ENCODE assay signal across 9 mouse cellular contexts in the genomic region with DNA sequence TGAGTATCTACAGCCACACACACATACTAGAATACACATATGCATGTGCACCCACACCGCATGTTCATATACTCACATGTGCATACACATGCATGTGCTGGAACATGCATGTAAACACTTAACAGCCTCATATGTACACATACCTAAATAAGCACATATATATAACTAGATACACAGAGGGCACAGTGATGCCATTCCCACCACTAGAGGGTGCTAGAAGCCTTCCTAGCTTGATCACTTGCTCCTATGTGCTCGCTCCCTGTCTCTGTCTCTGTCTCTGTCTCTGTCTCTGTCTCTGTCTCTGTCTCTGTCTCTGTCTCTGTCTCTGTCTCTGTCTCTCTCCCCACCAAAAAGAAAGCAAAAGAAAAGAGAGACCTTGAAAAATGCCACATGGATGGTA. TPM values are rescaled to one million over a fixed set of nuclear protein-coding genes. Genes with fewer than 3 reads are reported as not detected.
DNase-seq lines count a peak whose midpoint lies in the region; ATAC-seq and TF ChIP-seq lines count a peak whose summit lies in the region.
"Had no signal": no experiment of that assay in that cellular context is flagged by ENCODE, and none has a peak within 500 bp of the region (broad histone marks: within the 10 kb centered on the region; RNA-seq: fewer than 3 reads in every experiment).

No protein-coding gene starts in this region.

- peaks cover 26% of the 10 kb centered on the region for H3K4me1 ChIP-seq in neural tube, embryonic 13.5 days (replicated peaks)

- H3K27me3 ChIP-seq in neural tube, embryonic 13.5 days = peaks cover 16% of the 10 kb centered on the region

- ATAC-seq in neural tube, embryonic 13.5 days (ENCODE audit: low read depth) = 0 out of 2 replicates have a peak, but pooled peaks have one; percentile 8
- ATAC-seq in erythroid progenitor cell, adult 5-6 weeks (replicated peaks; ENCODE audit: low FRiP score, poor library complexity, severe bottlenecking) = no peak

- DNase-seq in gastrocnemius, adult 2 months = peak; percentile 49
- DNase-seq in gastrocnemius, postnatal 25 days = no peak
- peak; percentile 75 to 76 for DNase-seq in B cell, adult 2 months
- DNase-seq in adrenal gland, adult 8-10 months = peak; percentile 21
- peak; percentile 41 to 48 for DNase-seq in frontal cortex, postnatal 25 days (ENCODE audit: low spot score in 2 of 2)
- DNase-seq in left cerebral cortex, adult 8-10 months (ENCODE audit: low spot score in 2 of 2) = peak; percentile 34 to 39

- H3K4me3 ChIP-seq in gastrocnemius, adult 2 months = no peak overlapping the region
- no peak overlapping the region for H3K4me3 ChIP-seq in neural tube, embryonic 13.5 days
- H3K4me3 ChIP-seq: limb, embryonic 13.5 days had no signal

- intact Hi-C loops in gastrocnemius, adult 2 months (cut with DNase I) = no loop called here

- no peak overlapping the region for H3K27ac ChIP-seq in gastrocnemius, adult 2 months
- no peak overlapping the region for H3K27ac ChIP-seq in neural tube, embryonic 13.5 days (replicated peaks)
- H3K27ac ChIP-seq: limb, embryonic 13.5 days had no signal

- TF ChIP-seq CTCF in gastrocnemius, adult 2 months (IDR thresholded peaks at IDR 0.05) = peak; percentile 79

- no peak overlapping the region for H3K4me2 ChIP-seq in neural tube, embryonic 13.5 days
- H3K4me2 ChIP-seq: limb, embryonic 13.5 days had no signal

- 71% methylated on average over 2 of the region's 2 CpGs for WGBS in neural tube, embryonic 13.5 days

- H3K9ac ChIP-seq in neural tube, embryonic 13.5 days = no peak overlapping the region
- H3K9ac ChIP-seq: limb, embryonic 13.5 days had no signal

- H3K36me3 ChIP-seq in neural tube, embryonic 13.5 days = no peaks in the 10 kb centered on the region
- H3K36me3 ChIP-seq: limb, embryonic 13.5 days had no signal

- H3K9me3 ChIP-seq in neural tube, embryonic 13.5 days = no peaks in the 10 kb centered on the region
- H3K9me3 ChIP-seq: limb, embryonic 13.5 days had no signal

RNA-seq across cellular contexts. Expression of a gene that starts 38.8 kb away (rescaled TPM):
- total RNA-seq in gastrocnemius, adult 2 months (2021) = 10 to 100 TPM; 21.7 to 29.8 TPM
- total RNA-seq in gastrocnemius, postnatal 25 days (2021) = 10 to 100 TPM; 26.2 to 27.7 TPM
- total RNA-seq in adrenal gland, adult 8-10 months (2022) = 100 to 1,000 TPM; 135 to 173 (median 141) TPM
- 10 to 100 TPM; 82.0 to 85.9 (median 83.8) TPM for total RNA-seq in left cerebral cortex, adult 8-10 months (2022)
- polyA plus RNA-seq in neural tube, embryonic 13.5 days (2015; fragmentation: Nextera tagmentation; extraction: Ambion mirVana) = 20.5 and 35.0 TPM in 2 replicates
- 10.9 and 19.8 TPM in 2 replicates for total RNA-seq in erythroid progenitor cell, adult 5-6 weeks (2015; ENCODE audit: low replicate concordance)
- total RNA-seq in erythroid progenitor cell, adult 5-6 weeks (2017; ENCODE audit: low replicate concordance) = 11.9 and 12.6 TPM in 2 replicates
